Mouse (Mus musculus) limb, embryonic 10.5 days (tissue): ENCODE results near the gene Gch1. TPM values are rescaled to one million over a fixed set of nuclear protein-coding genes. Genes with fewer than 3 reads are reported as not detected.

Experiments
- DNase-seq: peaks from one replicate; pipeline ENCODE4 v3.0.0-alpha.2; 2017; ENCODE audit warnings: low spot score
- H3K27ac ChIP-seq: fragments of 300-500 bp; sonication (generic); 2 replicates; pipeline ENCODE4 v1.5.1; 2016; ENCODE audit warnings: mild to moderate bottlenecking
- H3K27me3 ChIP-seq: fragments of 300-500 bp; sonication (generic); 2 replicates; pipeline ENCODE4 v1.6.1; 2016; ENCODE audit warnings: low read depth, mild to moderate bottlenecking; ENCODE audit not compliant: poor library complexity, severe bottlenecking
- H3K36me3 ChIP-seq: fragments of 300-500 bp; sonication (generic); 2 replicates; pipeline ENCODE4 v1.6.1; 2016; ENCODE audit warnings: mild to moderate bottlenecking, moderate library complexity
- H3K4me1 ChIP-seq: fragments of 300-500 bp; sonication (generic); 2 replicates; pipeline ENCODE4 v1.6.1; 2016
- H3K4me3 ChIP-seq: fragments of 300-500 bp; sonication (generic); 2 replicates; pipeline ENCODE4 v1.5.1; 2016; ENCODE audit warnings: mild to moderate bottlenecking, moderate library complexity
- H3K9me3 ChIP-seq: fragments of 300-500 bp; sonication (generic); replicated peaks from 2 replicates; pipeline ENCODE4 v1.6.1; 2016; ENCODE audit warnings: mild to moderate bottlenecking
- WGBS: fragments of 180-500 bp; shearing (Covaris S2); methylation state at CpG from one replicate; pipeline ENCODE4 v1.1.7; 2016; 5-methylcytosine and 5-hydroxymethylcytosine counted together
- polyA plus RNA-seq: library from polyadenylated mRNA; unstranded; fragments of >200 nt; fragmentation: Nextera tagmentation; extraction: Ambion mirVana; gene quantifications from 2 replicates; pipeline ENCODE4 v1.2.1, GENCODE M21; 2016

The Gch1 gene
- polyA plus RNA-seq, 1 experiment from 2014 or later: 0.88 TPM

GRCm38 (mm10) chr14:47193506-47193905 is 4.3 kb upstream of the Gch1 start:
- 86% methylated on average over 6 of the region's 6 CpGs for WGBS
- no peak for DNase-seq
- Histone ChIP-seq H3K27me3 (peaks cover 6% of the 10 kb centered on the region), H3K36me3 (no peaks in the 10 kb centered on the region), H3K4me1 (peaks cover 4% of the 10 kb centered on the region), H3K4me3 (no peak overlapping the region), H3K9me3 (no peaks in the 10 kb centered on the region), H3K27ac (no peak overlapping the region)

GRCm38 (mm10) chr14:47191861-47192260 is 2.6 kb upstream of the Gch1 start:
- no peak for DNase-seq
- Histone ChIP-seq H3K4me1 (peaks cover 9% of the 10 kb centered on the region), H3K9me3 (no peaks in the 10 kb centered on the region), H3K4me3 (no peak overlapping the region), H3K27me3 (peaks cover 21% of the 10 kb centered on the region), H3K27ac (no peak overlapping the region), H3K36me3 (no peaks in the 10 kb centered on the region)
- 42% methylated on average over 5 of the region's 5 CpGs for WGBS

DNA sequence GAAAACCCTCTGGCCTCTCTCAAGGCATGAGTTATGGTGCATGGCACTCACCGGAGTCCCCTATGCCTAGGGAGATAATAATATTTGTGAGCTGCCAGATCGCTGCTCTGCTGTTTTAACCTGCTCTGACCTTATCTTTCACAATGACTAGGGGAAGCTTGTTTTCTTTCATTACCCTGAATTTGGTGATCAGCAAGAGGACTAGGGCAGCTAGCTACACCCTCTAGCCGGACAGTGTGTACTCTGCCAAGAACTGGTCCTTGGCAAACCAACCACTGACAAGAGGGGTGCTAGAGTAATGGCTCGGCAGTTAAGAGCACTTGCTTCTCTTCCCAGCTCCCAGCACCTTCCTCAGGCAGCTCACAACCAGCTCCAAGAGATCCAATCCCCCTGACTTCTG is 1.4 kb upstream of the Gch1 start:
- H3K4me3 ChIP-seq: no peak overlapping the region
- H3K9me3 ChIP-seq: no peaks in the 10 kb centered on the region
- H3K4me1 ChIP-seq: peaks cover 9% of the 10 kb centered on the region
- peaks cover 24% of the 10 kb centered on the region for H3K27me3 ChIP-seq
- 77% methylated on average over 4 of the region's 4 CpGs for WGBS
- no peak overlapping the region for H3K27ac ChIP-seq
- H3K36me3 ChIP-seq: no peaks in the 10 kb centered on the region
- DNase-seq: no peak

- no peaks in the 10 kb centered on the region for H3K36me3 ChIP-seq
- WGBS: 15% methylated on average over 8 of the region's 8 CpGs
- H3K4me3 ChIP-seq: peak overlapping the region; percentile 74
- H3K27ac ChIP-seq: peak overlapping the region; percentile 57; the same call in 1 of the 2 replicates
- peaks cover 24% of the 10 kb centered on the region for H3K27me3 ChIP-seq
- no peak for DNase-seq
- H3K9me3 ChIP-seq: no peaks in the 10 kb centered on the region
- peaks cover 9% of the 10 kb centered on the region for H3K4me1 ChIP-seq
These were observed 382 bp upstream of the Gch1 start for GRCm38 (mm10) chr14:47189635-47189955.

- Histone ChIP-seq H3K4me3 (peak overlapping the region; percentile 74), H3K36me3 (no peaks in the 10 kb centered on the region), H3K27me3 (peaks cover 24% of the 10 kb centered on the region), H3K9me3 (no peaks in the 10 kb centered on the region), H3K27ac (0 out of 2 replicates have a peak overlapping the region, but pooled peaks have one; percentile 57), H3K4me1 (peaks cover 9% of the 10 kb centered on the region)
- no peak for DNase-seq
- under 1% methylated on average over 16 of the region's 16 CpGs for WGBS
These were observed 752 bp downstream of the Gch1 start for GRCm38 (mm10) chr14:47188475-47188847.

GRCm38 (mm10) chr14:47187666-47188360 is 1.4 kb downstream of the Gch1 start:
- WGBS: 38% methylated on average over 12 of the region's 12 CpGs
- 0 out of 2 replicates have a peak overlapping the region, but pooled peaks have one; percentile 74 for H3K4me3 ChIP-seq

GRCm38 (mm10) chr14:47187261-47187660 is 2.0 kb downstream of the Gch1 start:
- Histone ChIP-seq H3K9me3 (no peaks in the 10 kb centered on the region), H3K36me3 (no peaks in the 10 kb centered on the region), H3K4me1 (peaks cover 9% of the 10 kb centered on the region), H3K27ac (no peak overlapping the region), H3K4me3 (no peak overlapping the region), H3K27me3 (peaks cover 24% of the 10 kb centered on the region)
- 32% methylated on average over 1 of the region's 1 CpGs for WGBS
- DNase-seq: no peak

More at GRCm38 (mm10) chr14:47187666-47188360, 1.4 kb downstream of the Gch1 start:
- Histone ChIP-seq H3K9me3 (no peaks in the 10 kb centered on the region), H3K36me3 (no peaks in the 10 kb centered on the region), H3K4me1 (peaks cover 9% of the 10 kb centered on the region), H3K27ac (no peak overlapping the region), H3K27me3 (peaks cover 24% of the 10 kb centered on the region)
- DNase-seq: no peak

- no peak overlapping the region for H3K27ac ChIP-seq
- WGBS: 89% methylated on average over 2 of the region's 2 CpGs
- H3K27me3 ChIP-seq: peaks cover 24% of the 10 kb centered on the region
- no peak for DNase-seq
- no peaks in the 10 kb centered on the region for H3K9me3 ChIP-seq
- peaks cover 9% of the 10 kb centered on the region for H3K4me1 ChIP-seq
- H3K36me3 ChIP-seq: no peaks in the 10 kb centered on the region
- no peak overlapping the region for H3K4me3 ChIP-seq
These were observed 2.7 kb downstream of the Gch1 start for GRCm38 (mm10) chr14:47186561-47186960.

GRCm38 (mm10) chr14:47181497-47182290 is 7.5 kb downstream of the Gch1 start:
- Histone ChIP-seq H3K27me3 (peaks cover 2% of the 10 kb centered on the region; the same call in 1 of the 2 replicates), H3K27ac (no peak overlapping the region), H3K9me3 (no peaks in the 10 kb centered on the region), H3K4me3 (no peak overlapping the region), H3K36me3 (no peaks in the 10 kb centered on the region), H3K4me1 (peaks cover 8% of the 10 kb centered on the region)
- WGBS: 72% methylated on average over 11 of the region's 11 CpGs
- DNase-seq: no peak

DNA sequence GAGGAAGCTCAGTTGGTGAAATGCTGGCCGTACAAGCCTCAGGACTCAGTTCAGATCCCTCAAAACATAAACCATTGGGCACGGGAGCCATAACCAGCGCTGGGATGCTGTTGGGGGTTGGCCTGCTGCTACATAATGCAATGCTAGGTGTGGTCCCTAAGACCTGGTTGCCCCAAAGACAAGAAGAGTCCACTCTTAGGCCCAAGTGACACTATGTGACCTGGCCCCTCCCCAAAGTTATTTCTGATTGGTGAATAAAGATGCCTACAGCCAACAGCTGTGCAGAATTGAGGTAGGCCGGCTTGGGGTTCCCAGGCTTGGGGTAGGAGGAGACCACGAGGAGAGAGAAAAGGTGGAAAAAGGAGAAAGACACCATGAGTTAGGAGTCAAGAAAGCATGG is 10.4 kb downstream of the Gch1 start:
- no peak overlapping the region for H3K27ac ChIP-seq
- no peaks in the 10 kb centered on the region for H3K36me3 ChIP-seq
- no peaks in the 10 kb centered on the region for H3K9me3 ChIP-seq
- WGBS: 87% methylated on average over 5 of the region's 5 CpGs
- H3K4me1 ChIP-seq: peaks cover 8% of the 10 kb centered on the region
- no peaks in the 10 kb centered on the region for H3K27me3 ChIP-seq
- no peak for DNase-seq
- H3K4me3 ChIP-seq: no peak overlapping the region

- Histone ChIP-seq H3K36me3 (no peaks in the 10 kb centered on the region), H3K4me1 (peaks cover 8% of the 10 kb centered on the region), H3K4me3 (no peak overlapping the region), H3K27ac (0 out of 2 replicates have a peak overlapping the region, but pooled peaks have one; percentile 59), H3K9me3 (no peaks in the 10 kb centered on the region), H3K27me3 (no peaks in the 10 kb centered on the region)
- 34% methylated on average over 13 of the region's 13 CpGs for WGBS
- peak; percentile 41 for DNase-seq
These were observed 11.3 kb downstream of the Gch1 start for GRCm38 (mm10) chr14:47177846-47178414.

DNA sequence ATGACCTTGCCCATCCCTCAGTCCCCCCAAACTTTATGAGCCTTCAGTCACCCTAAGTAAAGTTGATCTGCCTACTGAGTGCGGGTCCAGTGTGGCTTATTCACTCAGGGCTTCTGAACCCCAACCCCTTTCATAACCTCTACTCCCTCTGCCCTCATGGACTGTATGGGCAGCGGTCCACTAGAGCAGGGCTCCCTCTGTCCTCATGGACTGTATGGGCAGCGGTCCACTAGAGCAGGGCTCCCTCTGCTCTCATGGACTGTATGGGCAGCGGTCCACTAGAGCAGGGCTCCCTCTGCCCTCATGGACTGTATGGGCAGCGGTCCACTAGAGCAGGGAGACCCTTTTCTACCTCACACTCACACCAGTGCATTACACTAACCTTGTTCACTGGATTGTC is 13.0 kb downstream of the Gch1 start:
- Histone ChIP-seq H3K4me3 (no peak overlapping the region), H3K27ac (no peak overlapping the region), H3K27me3 (no peaks in the 10 kb centered on the region), H3K36me3 (no peaks in the 10 kb centered on the region), H3K9me3 (no peaks in the 10 kb centered on the region), H3K4me1 (peaks cover 15% of the 10 kb centered on the region)
- DNase-seq: no peak
- 90% methylated on average over 5 of the region's 5 CpGs for WGBS

DNA sequence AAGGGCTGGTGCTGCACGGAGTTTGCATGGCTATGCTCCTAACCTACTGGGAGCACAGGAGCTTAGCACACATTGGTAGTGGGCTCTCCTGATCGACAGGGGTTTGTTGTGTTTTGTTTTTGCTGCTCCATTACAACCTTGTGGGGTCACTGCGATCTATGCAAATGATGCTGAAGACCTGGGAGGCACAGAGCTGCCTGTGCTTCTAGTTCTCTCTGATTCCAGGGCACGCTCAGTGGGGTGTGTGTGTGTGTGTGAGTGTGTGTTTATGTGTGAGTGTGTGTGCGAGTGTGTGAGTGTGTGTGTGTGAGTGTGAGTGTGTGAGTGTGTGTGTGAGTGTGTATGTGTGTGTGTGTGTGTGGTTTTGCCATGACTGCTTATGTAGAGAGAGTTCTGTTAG is 14.1 kb downstream of the Gch1 start:
- H3K36me3 ChIP-seq: no peaks in the 10 kb centered on the region
- 81% methylated on average over 5 of the region's 5 CpGs for WGBS
- DNase-seq: no peak
- H3K27me3 ChIP-seq: no peaks in the 10 kb centered on the region
- H3K27ac ChIP-seq: no peak overlapping the region
- H3K4me3 ChIP-seq: no peak overlapping the region
- peaks cover 15% of the 10 kb centered on the region for H3K4me1 ChIP-seq
- H3K9me3 ChIP-seq: no peaks in the 10 kb centered on the region
